Mouse (Mus musculus) lung, adult 2 months (tissue): ENCODE results near the gene Dpp6.

Source experiments
- CTCF ChIP-seq: fragments of 200-500 bp; IDR thresholded peaks from 2 replicates; pipeline ENCODE4 v1.5.1; 2011; ENCODE audit warnings: mild to moderate bottlenecking, low read length, control low read depth; ENCODE audit not compliant: insufficient read depth
- POLR2A ChIP-seq: fragments of 200-500 bp; IDR thresholded peaks from 2 replicates; pipeline ENCODE4 v1.6.1; 2011; ENCODE audit warnings: low read depth, mild to moderate bottlenecking, control low read depth, low read length, borderline replicate concordance; ENCODE audit errors: extremely low read depth

DNA sequence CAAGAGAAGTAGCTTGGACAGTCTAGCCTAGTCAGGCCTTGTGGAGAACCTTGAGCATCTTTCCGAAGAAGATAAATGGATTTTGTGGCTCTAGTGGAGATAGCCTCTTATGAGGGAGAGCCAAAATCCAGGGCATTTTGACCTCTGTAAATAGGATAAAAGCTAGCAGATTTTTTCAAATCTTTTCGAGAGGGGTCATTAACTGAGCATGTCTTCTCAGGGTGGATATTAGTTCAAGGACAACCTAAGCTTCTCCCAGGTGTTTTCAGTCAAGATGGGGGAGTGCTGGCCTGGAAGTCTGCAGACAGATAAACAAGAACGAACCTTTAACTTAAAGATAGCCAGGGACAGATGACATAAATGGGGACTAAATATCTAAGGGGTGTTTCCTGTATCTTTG is 581.4 kb downstream of the Dpp6 start:
- no peak for TF ChIP-seq POLR2A
- TF ChIP-seq CTCF = no peak
